Comparison of ENCODE assay signal across 8 mouse cellular contexts in genomic region chr6:83443441-83444340, GRCm38 (mm10). TPM values are rescaled to one million over a fixed set of nuclear protein-coding genes. Genes with fewer than 3 reads are reported as not detected.
A peak's percentile ranks its signal among the peaks of the same experiment; 100 is the strongest.
DNase-seq lines count a peak whose midpoint lies in the region; ATAC-seq and TF ChIP-seq lines count a peak whose summit lies in the region.

No protein-coding gene starts in this region.

- peaks cover 52% of the 10 kb centered on the region for H3K4me1 ChIP-seq in intestine, postnatal 0 days (replicated peaks; ENCODE audit: control insufficient read depth, insufficient read depth, low read length)
- H3K4me1 ChIP-seq in limb, embryonic 10.5 days = peaks cover 79% of the 10 kb centered on the region
- H3K4me1 ChIP-seq in midbrain, embryonic 11.5 days (ENCODE audit: control insufficient read depth, insufficient read depth, low read length) = peaks cover 53% of the 10 kb centered on the region
- peaks cover 61% of the 10 kb centered on the region for H3K4me1 ChIP-seq in stomach, embryonic 15.5 days

- no peak for TF ChIP-seq CTCF in intestine, postnatal 0 days (IDR thresholded peaks at IDR 0.05; ENCODE audit: low read depth)

- no peaks in the 10 kb centered on the region for H3K27me3 ChIP-seq in intestine, postnatal 0 days (replicated peaks; ENCODE audit: control insufficient read depth, insufficient read depth, low read length)
- no peaks in the 10 kb centered on the region for H3K27me3 ChIP-seq in limb, embryonic 10.5 days (ENCODE audit: low read depth, poor library complexity, severe bottlenecking)
- H3K27me3 ChIP-seq in midbrain, embryonic 11.5 days (ENCODE audit: control insufficient read depth, insufficient read depth, low read length) = no peaks in the 10 kb centered on the region
- H3K27me3 ChIP-seq in stomach, embryonic 15.5 days (replicated peaks) = no peaks in the 10 kb centered on the region

- ATAC-seq in intestine, postnatal 0 days = peak; percentile 78
- no peak; the same call in 1 of the 2 replicates for ATAC-seq in midbrain, embryonic 11.5 days (ENCODE audit: low FRiP score)
- peak; percentile 64 for ATAC-seq in stomach, embryonic 15.5 days (ENCODE audit: insufficient read depth, low FRiP score, low read depth)

- H3K36me3 ChIP-seq in intestine, postnatal 0 days (ENCODE audit: control insufficient read depth, insufficient read depth) = peaks cover 4% of the 10 kb centered on the region; the same call in 1 of the 2 replicates
- H3K36me3 ChIP-seq in limb, embryonic 10.5 days = peaks cover 65% of the 10 kb centered on the region
- H3K36me3 ChIP-seq in midbrain, embryonic 11.5 days (ENCODE audit: control insufficient read depth, insufficient read depth, low read length) = no peaks in the 10 kb centered on the region
- H3K36me3 ChIP-seq in stomach, embryonic 15.5 days = no peaks in the 10 kb centered on the region; the same call in 1 of the 2 replicates

- DNase-seq in adrenal gland, adult 8-10 months = peak; percentile 72
- DNase-seq in cerebellum, postnatal 25 days = peak; percentile 84 to 89
- peak; percentile 98 for DNase-seq in heart, adult 11 months
- no peak for DNase-seq in limb, embryonic 10.5 days (ENCODE audit: low spot score)
- no peak for DNase-seq in midbrain, embryonic 11.5 days (ENCODE audit: low spot score, missing footprints)
- DNase-seq in B cell, adult 2 months = no peak

- H3K4me3 ChIP-seq in intestine, postnatal 0 days (ENCODE audit: low read depth, low read length) = no peak overlapping the region
- no peak overlapping the region for H3K4me3 ChIP-seq in limb, embryonic 10.5 days
- no peak overlapping the region for H3K4me3 ChIP-seq in midbrain, embryonic 11.5 days (ENCODE audit: low read depth, low read length)
- H3K4me3 ChIP-seq in stomach, embryonic 15.5 days (replicated peaks) = peak overlapping the region; percentile 16; the same call in 1 of the 2 replicates

- peak overlapping the region; percentile 31; the same call in 1 of the 2 replicates for H3K9ac ChIP-seq in intestine, postnatal 0 days (ENCODE audit: low read depth, low read length)
- H3K9ac ChIP-seq in midbrain, embryonic 11.5 days (ENCODE audit: low read length) = peak overlapping the region; percentile 30
- no peak overlapping the region for H3K9ac ChIP-seq in stomach, embryonic 15.5 days

- peak overlapping the region; percentile 92 for H3K27ac ChIP-seq in intestine, postnatal 0 days (ENCODE audit: low read depth, low read length)
- H3K27ac ChIP-seq in limb, embryonic 10.5 days = 0 out of 2 replicates have a peak overlapping the region, but pooled peaks have one; percentile 27
- no peak overlapping the region; the same call in 1 of the 2 replicates for H3K27ac ChIP-seq in midbrain, embryonic 11.5 days (ENCODE audit: low read depth, low read length)
- peak overlapping the region; percentile 96 for H3K27ac ChIP-seq in stomach, embryonic 15.5 days

- WGBS in intestine, postnatal 0 days = 1% methylated on average over 13 of the region's 13 CpGs
- 16% methylated on average over 13 of the region's 13 CpGs for WGBS in limb, embryonic 10.5 days
- WGBS in midbrain, embryonic 11.5 days = 12% methylated on average over 13 of the region's 13 CpGs
- WGBS in stomach, embryonic 15.5 days = 7% methylated on average over 13 of the region's 13 CpGs

- no peaks in the 10 kb centered on the region for H3K9me3 ChIP-seq in intestine, postnatal 0 days (ENCODE audit: control insufficient read depth)
- H3K9me3 ChIP-seq in limb, embryonic 10.5 days (replicated peaks) = no peaks in the 10 kb centered on the region
- no peaks in the 10 kb centered on the region for H3K9me3 ChIP-seq in midbrain, embryonic 11.5 days (ENCODE audit: control insufficient read depth, low read length)
- H3K9me3 ChIP-seq in stomach, embryonic 15.5 days = no peaks in the 10 kb centered on the region

- peak overlapping the region; percentile 75 for H3K4me2 ChIP-seq in intestine, postnatal 0 days (replicated peaks; ENCODE audit: low read depth)
- H3K4me2 ChIP-seq in midbrain, embryonic 11.5 days = peak overlapping the region; percentile 18
- H3K4me2 ChIP-seq in stomach, embryonic 15.5 days = peak overlapping the region; percentile 84

RNA-seq across cellular contexts. Expression of gene Tet3, which starts 15.2 kb away (rescaled TPM):
- 10 to 100 TPM; 24.3 to 40.5 (median 35.3) TPM for total RNA-seq in adrenal gland, adult 8-10 months (2022)
- polyA plus RNA-seq in intestine, postnatal 0 days (2015; fragmentation: Nextera tagmentation; extraction: Ambion mirVana) = 28.1 and 34.3 TPM in 2 replicates
- 40.1 and 42.7 TPM in 2 replicates for polyA plus RNA-seq in limb, embryonic 10.5 days (2016; fragmentation: Nextera tagmentation; extraction: Ambion mirVana)
- polyA plus RNA-seq in midbrain, embryonic 11.5 days (2014; fragmentation: Nextera tagmentation; extraction: Ambion mirVana) = 38.5 and 39.9 TPM in 2 replicates
- polyA plus RNA-seq in stomach, embryonic 15.5 days (2015; fragmentation: Nextera tagmentation; extraction: Ambion mirVana) = 39.6 and 40.0 TPM in 2 replicates

Comparison
In these comparisons a context has a peak if more than half of its experiments do, and no peak if none do; other contexts are left out.
1. DNase-seq: peak in adrenal gland, adult 8-10 months (single experiment), cerebellum, postnatal 25 days (2 of 2) and heart, adult 11 months (single experiment); none in limb, embryonic 10.5 days (single experiment), midbrain, embryonic 11.5 days (single experiment) and B cell, adult 2 months (0 of 2).
2. H3K4me2 ChIP-seq: peak in every context shown above with its lines; median percentile 84 in stomach, embryonic 15.5 days; 75 in intestine, postnatal 0 days; 18 in midbrain, embryonic 11.5 days.